Mouse (Mus musculus) layer of hippocampus, postnatal 36 days (tissue): Measurements from ENCODE around the gene Ptafr. TPM values are rescaled to one million over a fixed set of nuclear protein-coding genes. Genes with fewer than 3 reads are reported as not detected.

ENCODE experiments used
- DNase-seq, 2 experiments: peaks; one replicate each; pipeline ENCODE4 v3.0.0; 2022
- total RNA-seq, 2 experiments: library from RNA; stranded (reverse); gene quantifications; 2 replicates each; pipeline ENCODE4 v1.2.3; 2021

Ptafr gene
- total RNA-seq, 2 experiments from 2014 or later, result 1.2 TPM

DNA sequence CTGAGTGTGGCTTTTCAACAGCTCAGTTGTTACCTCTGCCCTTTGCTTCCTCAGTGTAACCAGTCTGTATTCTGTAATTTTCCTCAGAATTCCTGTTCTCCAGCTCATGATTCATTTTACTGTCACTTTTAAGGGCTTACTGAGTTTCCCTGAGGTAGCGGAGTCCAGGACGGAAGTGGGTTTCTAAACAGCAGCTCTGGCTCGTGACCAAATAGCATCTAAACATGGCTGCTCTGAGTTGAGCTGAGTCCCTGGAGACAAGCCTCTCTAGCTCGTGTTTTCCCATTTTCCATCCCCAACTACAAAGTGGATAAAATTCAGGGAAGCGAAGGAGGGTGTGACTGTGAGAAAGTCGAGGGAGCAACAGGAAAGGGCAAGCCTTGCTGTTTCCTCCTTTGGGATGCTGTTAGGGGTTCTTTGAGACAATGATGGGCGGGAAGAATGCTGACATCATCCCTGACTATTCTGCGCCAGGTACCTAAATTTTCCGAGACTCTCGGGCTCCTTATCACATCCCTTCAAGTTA lies 55.0 kb downstream of the Ptafr start:
- no peak for DNase-seq

DNA sequence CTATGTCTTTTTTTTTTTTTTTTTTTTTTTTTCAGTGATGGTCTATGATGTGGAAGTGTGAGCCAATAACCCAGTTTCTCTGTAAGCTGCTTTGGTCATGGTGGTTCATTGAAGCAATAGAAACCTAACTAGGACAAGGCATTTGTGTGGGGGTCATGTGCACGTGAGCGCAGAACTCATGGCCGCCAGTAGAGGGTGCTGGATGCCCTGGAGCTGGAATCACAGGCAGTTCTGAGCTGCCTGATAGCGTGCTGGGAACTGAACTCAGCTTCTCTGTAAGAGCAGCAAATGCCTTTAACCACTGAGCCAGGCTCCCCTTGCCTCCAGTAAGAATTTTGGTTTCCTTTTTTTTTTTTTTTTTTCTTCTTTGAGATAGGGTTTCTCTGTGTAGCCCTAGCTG lies 56.3 kb downstream of the Ptafr start:
- DNase-seq, result no peak

DNA sequence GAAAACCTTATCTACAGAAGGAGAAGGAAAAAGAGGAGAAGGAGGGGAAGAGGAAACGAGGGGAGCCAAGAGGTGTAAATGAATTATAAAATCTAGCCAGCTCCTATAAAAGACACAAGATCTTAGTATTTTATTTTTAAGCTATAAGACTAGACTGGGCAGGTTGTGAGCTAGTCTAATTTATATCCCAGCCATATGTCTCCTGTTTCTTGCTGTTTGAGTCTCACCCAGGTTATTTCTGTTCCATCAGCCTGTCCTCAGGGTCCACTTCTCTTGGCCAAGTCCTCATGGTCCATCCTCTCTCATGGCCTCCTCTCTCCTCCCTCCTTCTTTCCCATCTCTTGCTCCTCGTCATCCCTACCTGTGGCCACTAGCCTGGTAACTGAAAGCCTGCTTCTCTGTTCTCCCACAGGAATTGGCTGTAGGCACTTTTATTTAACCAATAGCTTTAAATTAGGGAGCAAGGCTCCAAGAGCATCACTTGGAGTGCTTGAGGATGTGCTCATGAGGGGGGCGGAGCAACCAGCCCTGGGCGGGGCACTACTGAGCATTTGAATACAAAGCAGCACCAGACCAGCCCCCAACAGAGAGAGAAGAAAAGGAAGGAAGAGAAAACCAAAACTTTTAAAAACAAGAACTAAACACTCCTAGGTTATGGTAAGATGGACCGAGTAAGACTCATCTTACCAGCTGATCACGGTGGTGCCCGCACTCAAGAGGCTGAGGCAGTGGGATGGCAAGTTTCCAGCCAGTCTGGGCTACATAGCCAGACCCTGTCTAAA lies 57.6 kb downstream of the Ptafr start:
- DNase-seq, result no peak

DNA sequence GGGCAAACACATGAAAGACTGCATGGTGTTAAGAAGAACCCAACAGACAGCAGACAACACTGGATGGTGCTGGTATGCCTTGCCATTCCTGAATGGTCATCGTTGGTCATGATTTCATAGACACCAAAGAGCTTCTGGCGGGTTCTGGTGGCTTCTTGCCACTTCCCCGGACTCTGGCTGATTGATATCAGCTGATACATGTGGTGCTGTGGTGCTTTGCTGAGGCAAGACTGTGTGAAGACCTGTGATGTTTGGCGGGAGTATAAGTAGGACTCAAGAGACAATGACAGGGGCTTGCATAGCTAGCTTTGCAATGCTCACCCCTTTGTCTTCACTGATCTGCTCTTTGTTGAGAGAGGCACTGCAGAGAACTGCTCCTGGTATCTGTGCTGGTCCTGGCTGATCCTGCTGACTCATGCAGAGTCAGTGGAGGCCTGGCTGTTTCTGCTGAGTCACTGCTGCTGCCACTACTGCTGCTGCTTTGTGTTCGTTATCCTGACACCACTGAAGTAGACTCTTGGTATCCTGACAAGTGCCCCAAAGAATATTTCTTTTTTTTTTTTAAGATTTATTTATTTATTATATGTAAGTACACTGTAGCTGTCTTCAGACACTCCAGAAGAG lies 60.3 kb downstream of the Ptafr start:
- no peak for DNase-seq

DNA sequence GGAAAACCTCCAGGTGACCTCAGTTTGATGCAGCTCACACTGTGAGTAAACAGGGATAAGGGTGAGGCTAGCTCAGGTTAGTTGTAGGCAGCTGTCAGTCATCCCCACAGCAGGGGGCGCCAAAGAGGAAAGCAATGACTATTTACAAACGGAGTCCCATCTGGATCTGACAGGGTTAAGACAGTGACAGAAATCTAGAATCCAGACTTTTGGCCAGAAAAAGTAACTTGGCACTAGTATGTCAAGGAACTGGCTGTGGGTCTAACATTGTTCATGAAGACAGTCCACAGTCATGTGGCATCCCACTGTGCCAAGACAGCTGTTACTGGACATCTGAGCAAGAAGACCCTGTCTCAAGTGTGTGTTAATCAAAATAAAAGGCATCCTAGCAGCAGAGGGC lies 65.0 kb downstream of the Ptafr start:
- no peak for DNase-seq

Other genes with a start within 250 kb of the Ptafr start
- gene Trnau1ap, start 234.5 kb upstream of the Ptafr start, total RNA-seq, result 10 to 100 TPM; 18.6 to 19.6 TPM
- 10 to 100 TPM; 11.9 to 13.4 TPM for gene Rcc1, start 210.5 kb upstream of the Ptafr start, total RNA-seq
- gene Phactr4, start 141.6 kb upstream of the Ptafr start, total RNA-seq, result 10 to 100 TPM in 1 of 2 experiments, 1 to 10 TPM in 1; 8.3 to 12.8 TPM
- gene Med18, start 100.1 kb upstream of the Ptafr start, total RNA-seq, result 10 to 100 TPM in 1 of 2 experiments, 1 to 10 TPM in 1; 8.8 to 10.4 TPM
- gene Sesn2, start 53.6 kb upstream of the Ptafr start, total RNA-seq, result 10 to 100 TPM; 12.8 to 13.5 TPM
- 100 to 1,000 TPM; 415 to 443 TPM for gene Atpif1, start 30.4 kb upstream of the Ptafr start, total RNA-seq
- gene Dnajc8, start 28.5 kb upstream of the Ptafr start, total RNA-seq, result 10 to 100 TPM; 77.9 to 86.7 TPM
- gene Eya3, start 74.9 kb downstream of the Ptafr start, total RNA-seq, result 10 to 100 TPM; 24.2 to 24.3 TPM
- gene Xkr8, start 168.5 kb downstream of the Ptafr start, total RNA-seq, result 1 to 10 TPM; 2.3 to 5.5 TPM
- gene Smpdl3b, start 193.2 kb downstream of the Ptafr start, total RNA-seq, result 1 to 10 TPM; 3.1 to 3.6 TPM
- gene Rpa2, start 204.3 kb downstream of the Ptafr start, total RNA-seq, result 10 to 100 TPM; 12.8 to 13.5 TPM
- under 1 TPM; 0.66 to 0.82 TPM for gene Themis2, start 232.3 kb downstream of the Ptafr start, total RNA-seq